Mouse (Mus musculus) midbrain, embryonic 16.5 days (tissue): ENCODE measurements around the gene S1pr4. TPM values are rescaled to one million over a fixed set of nuclear protein-coding genes. Genes with fewer than 3 reads are reported as not detected.
A peak's percentile ranks its signal among the peaks of the same experiment; 100 is the strongest.

ENCODE experiments used
- ATAC-seq: fragments of 200-750 bp; cut with Nextera tagmentation; 2 replicates; pipeline ENCODE4 v1.8.0; 2017; ENCODE audit warnings: moderate TSS enrichment
- H3K27ac ChIP-seq: fragments of 300-500 bp; sonication (generic); 2 replicates; pipeline ENCODE4 v1.5.1; 2014; ENCODE audit warnings: mild to moderate bottlenecking, low read length, mixed read lengths
- H3K27me3 ChIP-seq: fragments of 300-500 bp; sonication (generic); 2 replicates; pipeline ENCODE4 v1.6.1; 2014; ENCODE audit warnings: low read depth, low read length, mixed read lengths; ENCODE audit not compliant: control insufficient read depth, insufficient read depth
- H3K36me3 ChIP-seq: fragments of 300-500 bp; sonication (generic); 2 replicates; pipeline ENCODE4 v1.6.1; 2014; ENCODE audit warnings: mild to moderate bottlenecking, low read length, moderate library complexity, mixed read lengths; ENCODE audit not compliant: control insufficient read depth, insufficient read depth
- H3K4me1 ChIP-seq: fragments of 300-500 bp; sonication (generic); 2 replicates; pipeline ENCODE4 v1.6.1; 2014; ENCODE audit warnings: mild to moderate bottlenecking, low read length, mixed read lengths; ENCODE audit not compliant: control insufficient read depth, insufficient read depth
- H3K4me2 ChIP-seq: fragments of 300-500 bp; sonication (generic); 2 replicates; pipeline ENCODE4 v1.6.1; 2014; ENCODE audit warnings: mild to moderate bottlenecking, low read length, mixed read lengths
- H3K4me3 ChIP-seq: fragments of 300-500 bp; sonication (generic); 2 replicates; pipeline ENCODE4 v1.5.1; 2014; ENCODE audit warnings: low read depth, mild to moderate bottlenecking, low read length, moderate library complexity, mixed read lengths
- H3K9ac ChIP-seq: fragments of 300-500 bp; sonication (generic); 2 replicates; pipeline ENCODE4 v1.6.1; 2014; ENCODE audit warnings: low read depth, low read length, mixed read lengths
- H3K9me3 ChIP-seq: fragments of 300-500 bp; sonication (generic); replicated peaks from 2 replicates; pipeline ENCODE4 v1.6.1; 2014; ENCODE audit warnings: mild to moderate bottlenecking, low read length, mixed read lengths; ENCODE audit not compliant: control insufficient read depth, poor library complexity, severe bottlenecking
- WGBS: fragments of 180-500 bp; shearing (Covaris S2); extraction: QIAGEN DNeasy Blood & Tissue Kit; methylation state at CpG from one replicate; pipeline ENCODE4 v1.1.7; 2014; 5-methylcytosine and 5-hydroxymethylcytosine counted together
- polyA plus RNA-seq: library from polyadenylated mRNA; unstranded; fragments of >200 nt; fragmentation: Nextera tagmentation; extraction: Ambion mirVana; gene quantifications from 2 replicates; pipeline ENCODE4 v1.2.1, GENCODE M21; 2015

Gene S1pr4
- polyA plus RNA-seq, 1 experiment from 2014 or later, result 0.44 TPM

DNA sequence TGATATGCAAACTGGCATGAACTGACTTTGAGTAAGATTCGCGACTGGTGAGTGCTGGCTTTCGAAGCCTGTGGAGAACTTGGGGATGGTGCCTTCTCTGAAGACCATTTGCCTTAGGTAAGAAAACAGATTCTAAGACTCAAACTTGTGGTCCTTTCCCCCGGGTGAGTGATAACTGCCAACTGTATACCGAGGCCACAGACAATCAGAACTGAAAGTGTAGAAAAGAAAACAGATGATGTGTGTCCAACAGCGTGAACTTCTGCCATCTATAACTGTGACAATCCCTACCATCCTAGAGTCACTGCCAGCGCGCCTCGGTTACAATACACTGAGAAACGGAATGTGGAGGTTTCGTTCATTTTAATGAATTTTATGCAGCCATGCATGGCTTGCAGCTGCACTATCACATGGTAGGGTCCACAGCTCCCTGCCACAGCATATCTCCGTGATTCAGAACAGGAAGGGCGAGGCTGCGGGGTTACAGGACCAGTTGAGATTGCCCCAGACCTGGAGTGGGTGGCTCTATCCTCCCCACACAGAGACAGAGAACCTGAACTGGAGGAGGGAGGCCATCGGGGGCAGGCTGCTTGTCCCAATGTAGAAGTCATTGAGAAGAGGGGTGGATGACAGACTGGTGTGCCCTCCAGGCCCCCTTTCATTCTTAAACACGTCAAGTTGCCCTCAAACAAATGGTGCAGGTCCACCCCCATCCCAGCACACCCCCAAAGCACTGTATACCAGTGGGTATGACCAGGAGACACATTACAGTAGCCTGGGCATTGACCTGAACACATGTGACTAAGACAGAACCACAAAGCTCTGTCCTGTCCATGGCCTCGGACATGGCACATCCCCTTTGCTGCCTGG is 2.3 kb downstream of the S1pr4 start:
- peak overlapping the region; percentile 77; the same call in 1 of the 2 replicates for H3K4me3 ChIP-seq
- no peak overlapping the region; the same call in none of the 2 replicates for H3K9ac ChIP-seq

DNA sequence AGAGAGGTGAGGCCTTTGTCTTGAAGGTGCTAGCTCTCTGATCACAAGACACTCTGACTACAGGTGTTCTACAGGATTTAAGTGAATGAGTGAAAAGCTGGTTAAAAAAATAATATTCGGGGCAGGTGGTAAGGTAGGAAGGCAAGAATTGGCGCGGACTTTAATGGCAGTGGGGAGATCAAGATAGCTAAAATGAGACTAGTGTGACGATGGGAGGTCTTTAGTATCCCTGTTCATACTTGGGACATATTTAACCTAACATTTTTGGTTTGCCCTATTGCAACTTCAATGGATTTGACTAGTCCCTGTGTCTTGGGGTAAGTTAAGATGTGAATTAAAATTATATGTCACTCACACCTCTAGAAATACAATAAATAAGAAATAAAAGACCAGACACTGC is 3.0 kb downstream of the S1pr4 start:
- no peak for ATAC-seq
- peaks cover 9% of the 10 kb centered on the region for H3K36me3 ChIP-seq
- peak overlapping the region; percentile 59 for H3K9ac ChIP-seq
- H3K27ac ChIP-seq, result peak overlapping the region; percentile 84
- peaks cover 18% of the 10 kb centered on the region for H3K4me1 ChIP-seq
- H3K9me3 ChIP-seq, result no peaks in the 10 kb centered on the region
- peak overlapping the region; percentile 62 for H3K4me2 ChIP-seq
- no peaks in the 10 kb centered on the region for H3K27me3 ChIP-seq
- H3K4me3 ChIP-seq, result peak overlapping the region; percentile 77
- WGBS, result 31% methylated on average over 4 of the region's 4 CpGs

More for the DNA sequence above, 2.3 kb downstream of the S1pr4 start:
- no peaks in the 10 kb centered on the region for H3K9me3 ChIP-seq
- WGBS, result 85% methylated on average over 17 of the region's 17 CpGs
- no peaks in the 10 kb centered on the region for H3K27me3 ChIP-seq
- peak overlapping the region; percentile 62 for H3K4me2 ChIP-seq
- peaks cover 5% of the 10 kb centered on the region for H3K36me3 ChIP-seq
- H3K4me1 ChIP-seq, result peaks cover 18% of the 10 kb centered on the region
- ATAC-seq, result no peak
- no peak overlapping the region for H3K27ac ChIP-seq

DNA sequence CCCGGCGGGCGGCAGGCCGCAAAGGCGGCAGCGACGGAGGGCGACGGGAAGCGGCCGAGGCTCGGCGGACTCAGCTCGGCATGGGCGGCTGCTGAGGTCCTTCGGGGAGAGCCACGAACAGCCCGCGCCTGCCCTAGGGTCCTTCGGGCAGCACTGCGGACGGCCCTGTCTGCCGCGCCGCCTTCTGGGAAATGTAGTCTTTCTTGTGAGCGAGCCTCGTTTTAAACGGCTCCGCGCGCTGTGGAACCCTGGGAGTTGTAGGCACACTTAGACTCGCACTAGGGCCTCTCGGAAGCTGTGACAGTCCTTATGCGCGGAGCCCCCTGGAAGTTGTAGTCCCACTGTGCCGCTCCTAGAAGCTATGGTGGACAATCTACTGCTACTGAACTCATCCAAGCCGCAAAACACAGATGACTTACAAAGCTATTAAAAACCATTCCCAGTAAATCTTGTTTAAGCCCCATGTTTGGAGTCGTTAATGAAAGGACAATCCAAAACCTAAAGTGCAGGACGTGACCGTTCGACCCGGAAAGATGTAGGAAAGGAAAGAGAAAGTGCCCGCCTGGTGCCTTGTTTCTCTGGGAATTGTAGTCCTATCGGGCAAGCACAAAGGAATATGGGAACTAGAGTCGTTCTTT is 3.5 kb downstream of the S1pr4 start, which contains the start of gene Ncln:
Ncln (minus strand) TSS at position 129 of the 638 bp plus-strand sequence.
- Histone ChIP-seq H3K4me3 (peak within 1 kb of the TSS; percentile 77), H3K4me2 (peak within 1 kb of the TSS; percentile 100), H3K27me3 (no peaks in the 10 kb centered on the region), H3K9ac (peak within 1 kb of the TSS; percentile 76), H3K27ac (peak within 1 kb of the TSS; percentile 84), H3K36me3 (peaks cover 13% of the 10 kb centered on the region), H3K9me3 (no peaks in the 10 kb centered on the region), H3K4me1 (peaks cover 18% of the 10 kb centered on the region)
- under 1% methylated on average over 45 of the region's 45 CpGs for WGBS
- ATAC-seq, result peak; percentile 96

DNA sequence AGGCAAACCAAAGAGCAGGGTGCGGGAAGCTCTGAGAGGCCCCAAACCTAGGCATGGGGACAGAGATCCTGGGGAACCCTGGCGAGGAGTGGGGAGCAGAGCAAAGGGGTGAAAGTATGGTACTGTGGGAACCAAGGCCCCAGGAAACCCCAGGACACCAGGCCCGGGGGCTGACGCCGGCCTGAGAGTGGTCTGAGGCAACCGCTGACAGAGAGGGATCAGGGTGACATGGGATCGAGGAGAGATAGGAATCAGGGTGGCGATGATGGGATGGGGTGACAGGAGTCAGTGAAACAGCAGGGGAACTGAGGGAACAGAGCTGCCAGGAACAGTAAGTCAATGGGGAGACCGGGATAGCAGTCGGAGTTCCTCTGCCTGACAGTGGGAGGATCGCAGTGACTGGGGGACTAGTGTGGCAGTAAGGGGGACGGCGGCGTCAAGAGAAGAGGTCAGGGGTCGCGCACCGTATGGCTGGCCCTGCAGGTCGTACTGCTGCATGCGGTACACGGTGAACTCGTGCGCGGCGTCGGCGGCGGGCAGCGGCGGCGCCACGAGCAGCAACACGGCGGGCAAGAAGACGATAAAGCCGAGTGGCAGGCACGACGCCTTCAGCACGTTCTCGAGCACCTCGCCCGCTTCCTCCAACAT is 4.2 kb downstream of the S1pr4 start:
- WGBS, result 1% methylated on average over 41 of the region's 41 CpGs
- peak overlapping the region; percentile 84 for H3K27ac ChIP-seq
- no peaks in the 10 kb centered on the region for H3K27me3 ChIP-seq
- no peaks in the 10 kb centered on the region for H3K9me3 ChIP-seq
- peaks cover 20% of the 10 kb centered on the region for H3K36me3 ChIP-seq
- peak; percentile 37 for ATAC-seq
- H3K9ac ChIP-seq, result peak overlapping the region; percentile 76
- peak overlapping the region; percentile 100 for H3K4me2 ChIP-seq
- H3K4me3 ChIP-seq, result peak overlapping the region; percentile 77
- peaks cover 18% of the 10 kb centered on the region for H3K4me1 ChIP-seq

DNA sequence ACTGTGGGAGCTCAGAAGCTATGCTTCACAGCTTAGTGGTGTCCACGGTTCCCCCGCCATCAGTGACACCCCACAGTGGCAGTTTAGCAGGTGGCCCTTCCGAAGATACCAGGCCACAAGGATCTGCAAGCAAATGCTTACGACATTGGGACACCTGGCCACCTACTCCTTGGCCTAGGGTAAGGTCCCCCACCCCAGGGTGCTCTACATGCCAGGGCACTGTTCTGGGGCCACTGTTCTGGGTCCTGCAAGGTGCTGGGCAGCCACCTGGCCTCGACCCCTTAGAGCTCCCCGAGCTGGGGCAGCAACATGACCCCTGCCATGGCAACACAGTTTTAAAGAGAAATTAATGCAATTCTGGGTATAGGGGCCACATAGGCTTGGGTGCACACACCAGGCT is 4.8 kb downstream of the S1pr4 start:
- H3K27me3 ChIP-seq, result no peaks in the 10 kb centered on the region
- 77% methylated on average over 6 of the region's 6 CpGs for WGBS
- H3K36me3 ChIP-seq, result peaks cover 21% of the 10 kb centered on the region
- peaks cover 18% of the 10 kb centered on the region for H3K4me1 ChIP-seq
- H3K9me3 ChIP-seq, result no peaks in the 10 kb centered on the region
- H3K9ac ChIP-seq, result peak overlapping the region; percentile 76
- no peak overlapping the region for H3K27ac ChIP-seq
- ATAC-seq, result no peak
- H3K4me3 ChIP-seq, result peak overlapping the region; percentile 77
- peak overlapping the region; percentile 100 for H3K4me2 ChIP-seq

DNA sequence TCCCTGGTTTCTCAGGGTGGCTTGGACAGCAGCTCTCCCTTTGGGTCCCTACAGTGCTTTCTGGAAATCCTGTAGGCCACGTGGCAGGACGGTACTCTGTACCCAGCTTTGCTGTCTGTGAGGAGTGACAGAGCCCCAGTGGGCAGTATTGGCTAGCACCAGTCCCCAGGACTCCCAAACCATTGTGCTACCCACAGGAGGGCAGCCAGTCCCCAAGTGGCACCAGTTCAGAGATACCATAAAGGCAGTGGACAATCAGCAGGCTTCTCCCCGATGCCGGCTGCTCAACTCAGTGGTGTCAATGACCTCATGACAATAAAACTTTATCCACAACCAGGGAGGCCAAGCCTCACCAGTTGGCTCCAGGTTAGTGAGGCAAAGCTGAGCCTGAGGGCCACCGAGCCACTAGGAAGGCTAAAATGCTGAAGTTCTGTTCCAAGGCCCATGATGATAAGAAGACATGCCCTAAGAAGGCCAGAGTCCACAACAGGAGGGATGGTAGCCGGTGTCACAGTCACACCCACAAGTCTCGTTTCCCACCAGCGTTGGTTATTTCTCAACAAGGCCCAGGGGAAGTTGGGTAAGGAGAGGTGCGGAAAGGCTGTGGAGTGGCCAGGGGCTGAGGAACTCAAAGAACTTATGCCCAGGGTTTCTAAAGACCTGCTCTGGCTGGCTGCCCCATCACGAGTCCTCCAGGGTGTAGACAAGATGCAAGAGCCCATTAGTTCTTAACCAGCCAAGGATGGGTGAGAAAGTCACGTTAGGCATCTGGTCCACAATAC is 5.5 kb downstream of the S1pr4 start:
- H3K9ac ChIP-seq, result 0 out of 2 replicates have a peak overlapping the region, but pooled peaks have one; percentile 76
- H3K4me2 ChIP-seq, result peak overlapping the region; percentile 100; the same call in 1 of the 2 replicates
- 92% methylated on average over 11 of the region's 11 CpGs for WGBS
- H3K4me3 ChIP-seq, result no peak overlapping the region
- no peaks in the 10 kb centered on the region for H3K27me3 ChIP-seq
- no peak overlapping the region for H3K27ac ChIP-seq
- H3K36me3 ChIP-seq, result peaks cover 25% of the 10 kb centered on the region
- ATAC-seq, result no peak
- no peaks in the 10 kb centered on the region for H3K9me3 ChIP-seq
- peaks cover 18% of the 10 kb centered on the region for H3K4me1 ChIP-seq

DNA sequence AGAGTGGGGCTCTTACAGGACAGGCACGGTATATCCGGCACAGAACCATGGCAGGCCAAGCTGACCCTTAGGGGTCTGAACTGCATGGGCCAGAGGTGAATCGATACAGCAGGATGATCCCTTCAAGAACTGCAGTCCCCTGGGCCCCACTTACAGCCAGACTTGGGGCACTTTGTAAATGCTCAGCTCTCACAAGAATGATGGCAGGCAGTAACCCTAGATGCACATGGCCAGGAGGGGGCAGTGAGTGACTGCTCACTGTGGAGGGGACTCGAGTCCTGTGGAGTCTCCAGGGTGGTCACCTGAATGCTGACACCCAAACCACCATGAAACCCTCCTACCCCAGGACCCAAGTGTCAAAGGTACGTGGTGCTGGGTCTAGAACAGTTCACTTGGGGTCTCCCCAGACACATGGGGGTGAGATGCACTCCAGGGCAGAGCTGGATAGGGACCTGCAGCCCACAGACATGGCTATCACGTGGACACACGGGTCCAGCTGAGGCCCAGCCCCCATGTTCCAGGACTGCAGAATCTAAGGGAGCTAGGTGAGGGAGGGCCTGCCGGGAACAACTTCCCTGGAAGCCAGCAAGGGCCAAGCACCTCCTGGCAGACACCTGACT is 6.2 kb downstream of the S1pr4 start:
- Histone ChIP-seq H3K4me3 (no peak overlapping the region), H3K36me3 (peaks cover 28% of the 10 kb centered on the region), H3K9me3 (no peaks in the 10 kb centered on the region), H3K4me2 (no peak overlapping the region), H3K4me1 (peaks cover 18% of the 10 kb centered on the region), H3K27me3 (no peaks in the 10 kb centered on the region), H3K27ac (no peak overlapping the region), H3K9ac (no peak overlapping the region)
- WGBS, result 85% methylated on average over 8 of the region's 8 CpGs
- no peak for ATAC-seq

DNA sequence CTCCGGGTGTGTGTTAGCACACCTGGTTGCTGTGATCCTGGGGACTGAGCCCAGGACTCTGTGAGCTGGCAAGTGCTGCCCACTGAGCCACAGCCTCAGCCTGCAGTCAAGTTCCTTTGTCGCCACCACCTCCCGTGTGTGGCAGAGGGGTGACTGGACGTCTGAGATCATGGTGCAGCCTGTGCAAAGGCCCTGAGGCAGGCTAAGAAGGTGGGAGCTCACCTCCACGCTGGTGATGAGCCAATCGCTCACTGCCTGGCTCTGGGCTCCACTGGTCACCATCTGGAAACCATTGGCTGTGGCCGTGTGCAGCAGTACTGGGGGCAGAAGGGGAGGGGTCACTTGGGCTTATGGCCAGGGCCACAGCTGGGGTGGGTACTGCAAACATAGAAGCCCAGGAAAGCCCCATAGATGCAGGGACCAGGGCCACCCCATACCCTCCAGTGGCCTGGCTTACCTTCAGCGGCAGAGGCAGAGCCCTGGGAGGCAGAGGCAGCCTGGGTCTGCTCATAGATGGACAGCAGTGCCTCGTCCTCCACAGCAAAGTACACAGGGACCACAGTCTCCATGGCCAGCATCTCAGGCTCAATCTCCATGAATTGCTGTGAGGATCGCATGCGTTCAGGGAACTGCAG is 7.2 kb downstream of the S1pr4 start:
- no peak overlapping the region for H3K4me2 ChIP-seq
- peaks cover 37% of the 10 kb centered on the region for H3K36me3 ChIP-seq
- H3K9me3 ChIP-seq, result no peaks in the 10 kb centered on the region
- peaks cover 18% of the 10 kb centered on the region for H3K4me1 ChIP-seq
- WGBS, result 93% methylated on average over 11 of the region's 11 CpGs
- no peak overlapping the region for H3K4me3 ChIP-seq
- H3K27ac ChIP-seq, result no peak overlapping the region
- ATAC-seq, result no peak
- no peak overlapping the region for H3K9ac ChIP-seq
- H3K27me3 ChIP-seq, result no peaks in the 10 kb centered on the region
